Mouse (Mus musculus) bone marrow, adult 2 months (tissue): Measurements from ENCODE around the gene Ucp3. TPM values are rescaled to one million over a fixed set of nuclear protein-coding genes. Genes with fewer than 3 reads are reported as not detected.

Experiments used
- H3K27ac ChIP-seq: fragments of 200-500 bp; 2 replicates; pipeline ENCODE4 v1.5.1; 2012; ENCODE audit warnings: low read depth, mild to moderate bottlenecking, control low read depth, inconsistent platforms, low read length; ENCODE audit not compliant: control insufficient read depth, poor library complexity, insufficient read depth
- H3K4me1 ChIP-seq: fragments of 200-500 bp; 2 replicates; pipeline ENCODE4 v1.6.1; 2011; ENCODE audit warnings: low read length; ENCODE audit not compliant: control insufficient read depth, insufficient read depth
- H3K4me3 ChIP-seq: fragments of 200-500 bp; replicated peaks from 2 replicates; pipeline ENCODE3; 2011; ENCODE audit warnings: mild to moderate bottlenecking, low read depth, low read length, control low read depth; ENCODE audit not compliant: control insufficient read depth
- CTCF ChIP-seq: fragments of 200-500 bp; IDR thresholded peaks from 2 replicates; pipeline ENCODE4 v1.5.1; 2011; ENCODE audit warnings: low read length, control low read depth; ENCODE audit not compliant: control insufficient read depth, insufficient read depth
- POLR2A ChIP-seq: fragments of 200-500 bp; IDR thresholded peaks from 2 replicates; pipeline ENCODE4 v1.6.1; 2011; ENCODE audit warnings: low read depth, mild to moderate bottlenecking, control low read depth, low read length, borderline replicate concordance; ENCODE audit not compliant: control insufficient read depth
- WGBS: fragments of 180-500 bp; shearing (Covaris S2); methylation state at CpG from one replicate; pipeline ENCODE4 v1.1.7; 2018; 5-methylcytosine and 5-hydroxymethylcytosine counted together
- polyA plus RNA-seq: library from polyadenylated mRNA; stranded (reverse); fragments of >200 nt; gene quantifications from 2 replicates; pipeline ENCODE4 v1.2.4, GENCODE M21; 2011; ENCODE audit warnings: low replicate concordance; ENCODE audit not compliant: missing spikeins, insufficient read depth, insufficient read length

Gene Ucp3
- polyA plus RNA-seq, 1 experiment = 0.77 TPM

GRCm38 (mm10) chr7:100511602-100512001 is 38.8 kb downstream of the Ucp3 start:
- TF ChIP-seq POLR2A = no peak
- no peak for TF ChIP-seq CTCF
- no peak overlapping the region for H3K4me3 ChIP-seq
- H3K4me1 ChIP-seq = no peaks in the 10 kb centered on the region; the same call in 1 of the 2 replicates
- 70% methylated on average over 8 of the region's 8 CpGs for WGBS
- H3K27ac ChIP-seq = no peak overlapping the region

GRCm38 (mm10) chr7:100514573-100514972 is 41.8 kb downstream of the Ucp3 start, which contains the start of gene Dnajb13:
TSS of gene Dnajb13 (minus strand) at chr7:100514960.
- no peak within 1 kb of the TSS for H3K27ac ChIP-seq
- TF ChIP-seq POLR2A (no peak), CTCF (no peak)
- H3K4me1 ChIP-seq = no peaks in the 10 kb centered on the region
- H3K4me3 ChIP-seq = no peak within 1 kb of the TSS
- WGBS = 69% methylated on average over 11 of the region's 11 CpGs

- Histone ChIP-seq H3K27ac (no peak overlapping the region), H3K4me3 (no peak overlapping the region), H3K4me1 (no peaks in the 10 kb centered on the region)
- WGBS = 56% methylated on average over 7 of the region's 7 CpGs
- TF ChIP-seq POLR2A (no peak), CTCF (no peak)
Observed at GRCm38 (mm10) chr7:100520204-100520603, 47.4 kb downstream of the Ucp3 start.

- 17% methylated on average over 10 of the region's 10 CpGs for WGBS
Observed at GRCm38 (mm10) chr7:100520663-100521285, 48.0 kb downstream of the Ucp3 start.

GRCm38 (mm10) chr7:100522222-100522621 is 49.4 kb downstream of the Ucp3 start:
- no peaks in the 10 kb centered on the region for H3K4me1 ChIP-seq

More at GRCm38 (mm10) chr7:100520663-100521285, 48.0 kb downstream of the Ucp3 start:
- TF ChIP-seq POLR2A (no peak), CTCF (peak; percentile 96)
- H3K27ac ChIP-seq = no peak overlapping the region
- H3K4me1 ChIP-seq = no peaks in the 10 kb centered on the region
- H3K4me3 ChIP-seq = no peak overlapping the region

GRCm38 (mm10) chr7:100524669-100525068 is 51.9 kb downstream of the Ucp3 start:
- Histone ChIP-seq H3K4me1 (no peaks in the 10 kb centered on the region), H3K4me3 (no peak overlapping the region), H3K27ac (no peak overlapping the region)
- 38% methylated on average over 8 of the region's 8 CpGs for WGBS
- no peak for TF ChIP-seq CTCF
- TF ChIP-seq POLR2A = no peak

More at GRCm38 (mm10) chr7:100522222-100522621, 49.4 kb downstream of the Ucp3 start:
- no peak for TF ChIP-seq POLR2A
- TF ChIP-seq CTCF = no peak
- no peak overlapping the region for H3K4me3 ChIP-seq
- WGBS = 75% methylated on average over 3 of the region's 3 CpGs
- no peak overlapping the region for H3K27ac ChIP-seq

GRCm38 (mm10) chr7:100530766-100531165 is 58.0 kb downstream of the Ucp3 start:
- Histone ChIP-seq H3K4me1 (no peaks in the 10 kb centered on the region), H3K27ac (no peak overlapping the region), H3K4me3 (no peak overlapping the region)
- 70% methylated on average over 5 of the region's 5 CpGs for WGBS
- TF ChIP-seq CTCF (no peak), POLR2A (no peak)

- 42% methylated on average over 2 of the region's 2 CpGs for whole genome bisulfite sequencing
- Histone ChIP-seq H3K27ac (no peak overlapping the region), H3K4me1 (peaks cover 1% of the 10 kb centered on the region; the same call in 1 of the 2 replicates), H3K4me3 (no peak overlapping the region)
- TF ChIP-seq CTCF (no peak), POLR2A (no peak)
Observed at GRCm38 (mm10) chr7:100533503-100533902, 60.7 kb downstream of the Ucp3 start.

- Histone ChIP-seq H3K27ac (no peak overlapping the region), H3K4me3 (no peak overlapping the region), H3K4me1 (peaks cover 1% of the 10 kb centered on the region; the same call in 1 of the 2 replicates)
- WGBS = 31% methylated on average over 3 of the region's 3 CpGs
- TF ChIP-seq POLR2A (no peak), CTCF (no peak)
Observed at GRCm38 (mm10) chr7:100534216-100534615, 61.4 kb downstream of the Ucp3 start.
